Mouse (Mus musculus) G1E (cell line): Measurements from ENCODE around the gene Chrm3.

ENCODE experiments used
- CTCF ChIP-seq: IDR thresholded peaks from 2 replicates; pipeline ENCODE4 v1.5.1; 2012; ENCODE audit warnings: low read depth, low read length, inconsistent platforms, mixed read lengths
- GATA1 ChIP-seq: IDR thresholded peaks from 2 replicates; pipeline ENCODE4 v1.6.1; 2012; ENCODE audit warnings: borderline replicate concordance, low read length, inconsistent platforms, mixed read lengths

DNA sequence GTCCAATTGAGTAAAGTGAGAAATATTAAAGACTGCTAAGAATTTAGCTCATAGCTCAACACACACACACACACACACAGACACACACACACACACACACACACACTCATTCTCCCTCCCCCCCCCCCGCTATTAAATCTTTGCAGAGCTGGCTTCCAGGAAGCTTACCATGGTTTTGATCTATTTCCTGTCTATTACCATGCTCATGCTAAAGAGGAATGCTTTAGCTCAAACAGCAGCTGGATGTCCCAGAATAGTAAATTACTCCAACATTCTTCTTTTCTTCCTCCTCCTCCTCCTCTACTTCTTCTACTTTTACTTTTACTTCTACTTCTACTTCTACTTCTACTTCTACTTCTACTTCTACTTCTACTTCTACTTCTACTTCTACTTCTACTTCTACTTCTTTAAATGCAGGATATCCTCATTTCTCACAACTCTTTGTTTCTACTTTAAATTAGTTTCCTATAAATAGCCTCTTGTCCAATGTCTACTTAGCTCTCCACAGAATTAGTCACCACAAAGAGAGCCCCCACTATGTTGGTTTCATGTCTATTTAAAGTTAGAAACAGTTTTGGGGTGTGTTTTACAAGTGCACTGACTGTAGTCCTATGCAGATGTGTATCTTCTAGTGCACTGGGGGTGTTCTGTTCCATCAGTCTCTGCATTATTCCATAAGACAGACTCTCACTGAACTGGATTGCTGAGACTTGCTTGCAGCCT is 150.0 kb downstream of the Chrm3 start:
- TF ChIP-seq CTCF = no peak
- TF ChIP-seq GATA1 = no peak
